Mouse (Mus musculus): ENCODE data around the gene Dnttip1. TPM values are rescaled to one million over a fixed set of nuclear protein-coding genes. Genes with fewer than 3 reads are reported as not detected.

The Dnttip1 gene
- total RNA-seq, 2 experiments from 2014 or later, result 22.8 to 29.3 TPM

- intact Hi-C loops (cut with DNase I), result no loop called here
- no peak for DNase-seq
Measured at GRCm38 (mm10) chr2:164748991-164749390, 3.2 kb downstream of the Dnttip1 start.

GRCm38 (mm10) chr2:164752454-164752853 is 6.7 kb downstream of the Dnttip1 start:
- intact Hi-C loops (cut with DNase I), result no loop called here
- no peak for DNase-seq

GRCm38 (mm10) chr2:164754105-164754504 is 8.3 kb downstream of the Dnttip1 start:
- intact Hi-C loops (cut with DNase I), result no loop called here
- no peak for DNase-seq

GRCm38 (mm10) chr2:164754800-164755199 is 9.0 kb downstream of the Dnttip1 start:
- DNase-seq, result no peak
- intact Hi-C loops (cut with DNase I), result no loop called here

- no peak for DNase-seq
- intact Hi-C loops (cut with DNase I), result no loop called here
Measured at GRCm38 (mm10) chr2:164757841-164758240, 12.1 kb downstream of the Dnttip1 start.

GRCm38 (mm10) chr2:164758692-164759091 is 12.9 kb downstream of the Dnttip1 start:
- no peak for DNase-seq
- intact Hi-C loops (cut with DNase I), result no loop called here

- DNase-seq, result no peak
- intact Hi-C loops (cut with DNase I), result no loop called here
Measured at GRCm38 (mm10) chr2:164760059-164760833, 14.5 kb downstream of the Dnttip1 start.

GRCm38 (mm10) chr2:164761502-164761901 is 15.7 kb downstream of the Dnttip1 start:
- intact Hi-C loops (cut with DNase I), result no loop called here
- no peak for DNase-seq

GRCm38 (mm10) chr2:164761971-164762370 is 16.2 kb downstream of the Dnttip1 start:
- intact Hi-C loops (cut with DNase I), result no loop called here
- DNase-seq, result no peak

- no peak for DNase-seq
- intact Hi-C loops (cut with DNase I), result no loop called here
Measured at GRCm38 (mm10) chr2:164762593-164762992, 16.8 kb downstream of the Dnttip1 start.

- intact Hi-C loops (cut with DNase I), result no loop called here
- no peak for DNase-seq
Measured at GRCm38 (mm10) chr2:164765841-164766240, 20.1 kb downstream of the Dnttip1 start.

GRCm38 (mm10) chr2:164767812-164768540 is 22.2 kb downstream of the Dnttip1 start:
- intact Hi-C loops (cut with DNase I), result loop anchor here (1.0 kb wide), 1 partner anchor 22 kb away; no protein-coding TSS in a partner anchor
- no peak for DNase-seq

- DNase-seq, result peak; percentile 96 to 97
- intact Hi-C loops (cut with DNase I), result no loop called here
Measured at GRCm38 (mm10) chr2:164769258-164770037, 23.7 kb downstream of the Dnttip1 start, which contains the start of gene Ube2c. Gene Ube2c, plus strand, starts transcription at chr2:164769898.

GRCm38 (mm10) chr2:164770279-164770678 is 24.5 kb downstream of the Dnttip1 start:
- no peak for DNase-seq
- intact Hi-C loops (cut with DNase I), result no loop called here

GRCm38 (mm10) chr2:164771123-164771522 is 25.3 kb downstream of the Dnttip1 start:
- intact Hi-C loops (cut with DNase I), result no loop called here
- DNase-seq, result no peak

GRCm38 (mm10) chr2:164773229-164773988 is 27.6 kb downstream of the Dnttip1 start:
- no peak for DNase-seq
- intact Hi-C loops (cut with DNase I), result no loop called here

GRCm38 (mm10) chr2:164773989-164774364 is 28.2 kb downstream of the Dnttip1 start:
- intact Hi-C loops (cut with DNase I), result no loop called here
- no peak for DNase-seq

- intact Hi-C loops (cut with DNase I), result no loop called here
Measured at GRCm38 (mm10) chr2:164776130-164776529, 30.3 kb downstream of the Dnttip1 start.

GRCm38 (mm10) chr2:164776801-164777200 is 31.0 kb downstream of the Dnttip1 start:
- intact Hi-C loops (cut with DNase I), result no loop called here

More at GRCm38 (mm10) chr2:164776130-164776529, 30.3 kb downstream of the Dnttip1 start:
- no peak for DNase-seq

More at GRCm38 (mm10) chr2:164776801-164777200, 31.0 kb downstream of the Dnttip1 start:
- no peak for DNase-seq

All from heart, postnatal 36 days (tissue).